Mouse (Mus musculus) embryonic stem cell, embryonic (primary cell): ENCODE measurements around the gene Pgpep1.

Experiments used
- CTCF ChIA-PET, 4 experiments: fragments of 300-600 bp in 2 of 4; fragments of 350-600 bp in 2 of 4; sonication (Branson Sonifier 250); formaldehyde crosslinking; loops; one replicate each; lab custom pipeline; 2022; ENCODE audit warnings: inconsistent platforms in 2 of 4; lab: Charles Lee
- POLR2A ChIA-PET, 4 experiments: fragments of 300-600 bp in 2 of 4; fragments of 350-600 bp in 2 of 4; sonication (Branson Sonifier 250); formaldehyde crosslinking; loops; one replicate each; lab custom pipeline; 2022; ENCODE audit warnings: antibody characterized with exemption in 4 of 4, inconsistent platforms in 1 of 4; lab: Charles Lee

Pgpep1 gene

GRCm38 (mm10) chr8:70658897-70659603 lies 1.1 kb downstream of the Pgpep1 start:
- ChIA-PET CTCF (interaction anchor here in 3 of 4 experiments (0.6 to 2.8 kb wide), 16 partner anchors 8 to 198 kb away, joined by 3 to 17 read pairs (median 4); partner anchors contain the start of genes Arrdc2 (in 1 of the 3) and Lsm4 (in 1 of the 3)), POLR2A (interaction anchor here in 3 of 4 experiments (0.6 to 27.2 kb wide), 90 partner anchors 9 to 944 kb away, joined by 3 to 1017 read pairs (median 5); partner anchors contain the start of genes Jund (in 3 of the 3), Lsm4 (in 3 of the 3), Gm3336 (in 2 of the 3) and Lrrc25 (in 2 of the 3))

GRCm38 (mm10) chr8:70657739-70658138 lies 2.4 kb downstream of the Pgpep1 start:
- ChIA-PET CTCF (interaction anchor here in 2 of 4 experiments (0.7 to 21.5 kb wide), 5 partner anchors 14 to 75 kb away, joined by 3 to 206 read pairs (median 5); partner anchors contain the start of gene Lsm4 (in 1 of the 2)), POLR2A (interaction anchor here in 3 of 4 experiments (0.6 to 27.2 kb wide), 20 partner anchors 9 to 181 kb away, joined by 3 to 1017 read pairs (median 10); partner anchors contain the start of genes Jund (in 3 of the 3), Lsm4 (in 3 of the 3), Gdf15 (in 2 of the 3) and Ssbp4 (in 2 of the 3))

- ChIA-PET CTCF (interaction anchor here in 3 of 4 experiments (0.7 to 21.5 kb wide), 7 partner anchors 14 to 76 kb away, joined by 3 to 206 read pairs (median 4); partner anchors contain the start of gene Lsm4 (in 1 of the 3)), POLR2A (interaction anchor here in 3 of 4 experiments (1.0 to 27.2 kb wide), 21 partner anchors 9 to 182 kb away, joined by 3 to 1017 read pairs (median 6); partner anchors contain the start of genes Jund (in 3 of the 3), Lsm4 (in 3 of the 3), Gdf15 (in 2 of the 3) and Arrdc2 (in 1 of the 3))
Observed at GRCm38 (mm10) chr8:70657214-70657613, 3.0 kb downstream of the Pgpep1 start.

GRCm38 (mm10) chr8:70656193-70656790 lies 3.9 kb downstream of the Pgpep1 start:
- CTCF ChIA-PET = interaction anchor here in 3 of 4 experiments (0.6 to 21.5 kb wide), 5 partner anchors 10 to 46 kb away, joined by 3 to 206 read pairs (median 12); no protein-coding TSS in a partner anchor

GRCm38 (mm10) chr8:70655469-70655868 lies 4.7 kb downstream of the Pgpep1 start:
- ChIA-PET POLR2A (interaction anchor here in 3 of 4 experiments (0.9 to 27.2 kb wide), 11 partner anchors 7 to 137 kb away, joined by 3 to 1017 read pairs (median 38); partner anchors contain the start of genes Jund (in 2 of the 3), Lsm4 (in 2 of the 3) and Gdf15 (in 1 of the 3)), CTCF (interaction anchor here in 1 of 4 experiments (1.0 to 21.5 kb wide), 3 partner anchors 11 to 44 kb away, joined by 4 to 206 read pairs (median 7); no protein-coding TSS in a partner anchor)

More at GRCm38 (mm10) chr8:70656193-70656790, 3.9 kb downstream of the Pgpep1 start:
- POLR2A ChIA-PET = interaction anchor here (0.5 to 27.2 kb wide), 20 partner anchors 8 to 183 kb away, joined by 3 to 1017 read pairs (median 9); partner anchors contain the start of genes Jund (in 3 of the 4), Lsm4 (in 3 of the 4), Arrdc2 (in 1 of the 4) and Gdf15 (in 1 of the 4)

DNA sequence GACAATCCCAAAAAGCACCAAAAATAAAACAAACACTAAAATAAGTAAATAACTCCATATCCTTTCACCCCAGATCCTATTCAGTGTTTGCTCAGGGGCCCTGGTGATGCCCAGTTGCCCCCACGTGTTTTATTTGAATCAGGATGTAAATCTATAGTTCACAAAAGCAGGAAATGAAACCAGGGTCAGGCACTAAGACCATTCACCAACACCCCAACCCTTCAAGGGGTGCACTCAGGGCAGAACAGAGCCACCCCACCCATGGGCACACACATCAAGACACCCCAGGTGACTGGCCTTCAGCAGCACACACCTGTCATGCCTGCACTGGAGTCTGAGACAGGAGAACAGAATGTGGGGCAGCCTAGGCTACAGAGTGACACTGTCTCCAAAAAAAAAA lies 6.1 kb downstream of the Pgpep1 start:
- CTCF ChIA-PET = interaction anchor here in 2 of 4 experiments (0.6 to 21.5 kb wide), 6 partner anchors 11 to 42 kb away, joined by 5 to 206 read pairs (median 6); partner anchors contain the start of gene Lsm4 (in 1 of the 2)
- POLR2A ChIA-PET = interaction anchor here (0.6 to 27.2 kb wide), 18 partner anchors 13 to 1483 kb away, joined by 3 to 1017 read pairs (median 4); partner anchors contain the start of genes Jund (in 2 of the 4), Lsm4 (in 2 of the 4), Ssbp4 (in 2 of the 4) and Gdf15 (in 1 of the 4)

- ChIA-PET CTCF (interaction anchor here (0.5 to 21.5 kb wide), 11 partner anchors 10 to 367 kb away, joined by 3 to 206 read pairs (median 5); partner anchors contain the start of gene Lsm4 (in 1 of the 4)), POLR2A (interaction anchor here (0.6 to 27.2 kb wide), 13 partner anchors 15 to 920 kb away, joined by 3 to 1017 read pairs (median 6); partner anchors contain the start of genes Gdf15 (in 2 of the 4), Jund (in 2 of the 4), Lsm4 (in 2 of the 4) and Ssbp4 (in 2 of the 4))
Observed at GRCm38 (mm10) chr8:70653226-70653625, 7.0 kb downstream of the Pgpep1 start.

- CTCF ChIA-PET = interaction anchor here (0.5 to 21.5 kb wide), 24 partner anchors 9 to 1035 kb away, joined by 3 to 206 read pairs (median 4); partner anchors contain the start of genes Lsm4 (in 2 of the 4) and Pgpep1 (in 1 of the 4)
- POLR2A ChIA-PET = interaction anchor here (0.6 to 32.6 kb wide), 65 partner anchors 3 to 716 kb away, joined by 3 to 1017 read pairs (median 5); partner anchors contain the start of genes Arrdc2 (in 3 of the 4), Gdf15 (in 3 of the 4), Jund (in 3 of the 4) and Lsm4 (in 3 of the 4)
Observed at GRCm38 (mm10) chr8:70650351-70650750, 9.8 kb downstream of the Pgpep1 start.

DNA sequence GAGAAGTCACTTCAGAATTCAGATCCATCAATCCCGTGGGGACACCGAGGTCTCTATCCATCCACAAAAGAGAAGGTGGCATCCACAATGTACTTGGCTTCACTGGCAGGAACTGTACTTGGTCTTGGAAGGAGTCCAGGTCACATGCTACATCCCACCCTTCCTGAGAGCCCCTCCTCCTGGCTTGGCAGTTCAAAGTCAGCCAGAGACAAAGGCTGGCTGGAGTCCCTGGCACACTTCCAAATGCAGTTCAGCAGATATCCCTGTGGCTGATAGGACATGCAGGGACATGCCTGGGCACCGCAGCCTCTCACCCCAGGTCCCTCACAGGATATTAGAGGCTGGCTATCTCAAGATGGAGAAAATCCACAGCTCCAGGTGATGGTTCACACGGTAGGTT lies 10.9 kb downstream of the Pgpep1 start:
- ChIA-PET CTCF (interaction anchor here in 2 of 4 experiments (0.6 to 21.5 kb wide), 9 partner anchors 18 to 241 kb away, joined by 3 to 206 read pairs (median 5); partner anchors contain the start of genes Lsm4 (in 1 of the 2) and Ssbp4 (in 1 of the 2)), POLR2A (interaction anchor here in 3 of 4 experiments (0.6 to 32.6 kb wide), 45 partner anchors 2 to 717 kb away, joined by 3 to 1017 read pairs (median 6); partner anchors contain the start of genes Gdf15 (in 3 of the 3), Jund (in 3 of the 3), Lsm4 (in 3 of the 3) and Pgpep1 (in 3 of the 3))

- ChIA-PET CTCF (interaction anchor here in 2 of 4 experiments (0.6 to 21.5 kb wide), 7 partner anchors 19 to 241 kb away, joined by 3 to 206 read pairs (median 6); partner anchors contain the start of gene Ssbp4 (in 1 of the 2)), POLR2A (interaction anchor here in 3 of 4 experiments (0.6 to 32.6 kb wide), 45 partner anchors 1 to 576 kb away, joined by 3 to 1017 read pairs (median 7); partner anchors contain the start of genes Gdf15 (in 3 of the 3), Jund (in 3 of the 3), Lsm4 (in 3 of the 3) and Pgpep1 (in 3 of the 3))
Observed at GRCm38 (mm10) chr8:70648921-70649320, 11.3 kb downstream of the Pgpep1 start.

DNA sequence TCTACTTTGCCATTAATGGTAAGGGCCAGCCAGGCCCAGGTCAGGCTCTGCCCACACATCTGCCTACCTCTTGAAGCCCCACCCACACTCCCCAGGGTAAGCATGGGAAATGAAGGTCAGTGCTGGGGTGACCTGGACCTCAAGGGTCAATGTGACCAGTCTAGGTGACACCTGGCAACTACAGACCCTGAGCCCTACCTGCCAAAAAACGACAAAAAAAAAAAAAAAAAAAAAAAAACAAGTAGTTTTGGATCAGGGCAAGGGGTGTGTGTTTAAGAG lies 12.1 kb downstream of the Pgpep1 start:
- CTCF ChIA-PET = interaction anchor here in 3 of 4 experiments (0.6 to 21.5 kb wide), 9 partner anchors 9 to 243 kb away, joined by 3 to 206 read pairs (median 6); partner anchors contain the start of gene Ssbp4 (in 1 of the 3)
- POLR2A ChIA-PET = interaction anchor here (0.6 to 32.6 kb wide), 43 partner anchors 1 to 710 kb away, joined by 3 to 1017 read pairs (median 7); partner anchors contain the start of genes Gdf15 (in 3 of the 4), Jund (in 3 of the 4), Lsm4 (in 3 of the 4) and Pgpep1 (in 3 of the 4)

DNA sequence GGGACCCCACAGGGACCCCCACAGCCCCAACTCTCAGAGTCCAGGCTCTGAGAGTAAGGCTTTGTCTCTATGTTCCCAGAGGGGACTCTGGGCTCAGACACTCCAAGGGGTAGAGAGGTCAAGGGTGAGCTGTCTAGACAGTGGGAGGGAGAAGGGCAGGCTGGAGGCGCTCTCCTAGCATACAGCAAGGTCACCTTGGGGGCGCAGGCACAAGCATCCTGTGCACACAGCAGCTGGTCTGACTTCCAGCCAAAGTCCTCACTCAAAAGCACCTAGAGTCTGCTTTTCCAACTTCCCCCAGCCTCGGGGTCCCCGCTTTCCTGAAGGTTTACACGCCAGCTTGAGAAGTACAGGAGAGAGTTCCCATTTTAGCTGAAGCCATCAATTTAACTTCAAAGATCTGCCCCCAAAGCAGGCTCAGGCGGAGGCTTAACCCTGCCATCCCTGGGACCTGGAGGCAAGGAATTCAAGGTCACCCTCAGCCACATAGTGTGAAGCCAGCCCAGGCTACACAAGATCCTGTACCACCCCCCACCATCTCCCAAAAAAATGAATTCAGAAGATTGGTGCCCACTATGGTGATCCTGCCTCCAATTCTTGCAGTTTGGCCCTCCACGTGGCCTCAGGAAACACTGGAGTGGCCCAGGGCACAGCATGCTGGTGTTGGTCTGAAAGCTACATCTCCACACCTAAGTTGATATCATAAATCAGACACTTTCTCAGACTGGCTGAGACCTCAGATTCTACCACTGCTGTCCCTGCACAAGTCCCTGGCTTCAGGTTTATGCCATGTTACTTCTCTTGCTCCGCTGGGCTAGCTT lies 12.6 kb downstream of the Pgpep1 start:
- CTCF ChIA-PET = interaction anchor here (0.5 to 21.5 kb wide), 16 partner anchors 9 to 644 kb away, joined by 3 to 206 read pairs (median 4); partner anchors contain the start of gene Pgpep1 (in 1 of the 4)
- POLR2A ChIA-PET = interaction anchor here (0.6 to 32.6 kb wide), 60 partner anchors 0 to 1687 kb away, joined by 3 to 1017 read pairs (median 6); partner anchors contain the start of genes Gdf15 (in 3 of the 4), Jund (in 3 of the 4), Lsm4 (in 3 of the 4) and Pgpep1 (in 3 of the 4)

GRCm38 (mm10) chr8:70646775-70647174 lies 13.4 kb downstream of the Pgpep1 start:
- POLR2A ChIA-PET = interaction anchor here in 3 of 4 experiments (0.5 to 32.6 kb wide), 53 partner anchors 1 to 945 kb away, joined by 3 to 1017 read pairs (median 6); partner anchors contain the start of genes Arrdc2 (in 3 of the 3), Gdf15 (in 3 of the 3), Jund (in 3 of the 3) and Lsm4 (in 3 of the 3)
- CTCF ChIA-PET = interaction anchor here (0.6 to 21.5 kb wide), 15 partner anchors 8 to 498 kb away, joined by 3 to 206 read pairs (median 5); partner anchors contain the start of gene Pgpep1 (in 1 of the 4)

GRCm38 (mm10) chr8:70646369-70646768 lies 13.8 kb downstream of the Pgpep1 start:
- ChIA-PET CTCF (interaction anchor here (0.6 to 21.5 kb wide), 11 partner anchors 10 to 498 kb away, joined by 3 to 206 read pairs (median 7); no protein-coding TSS in a partner anchor), POLR2A (interaction anchor here in 3 of 4 experiments (0.5 to 32.6 kb wide), 47 partner anchors 1 to 945 kb away, joined by 3 to 1017 read pairs (median 7); partner anchors contain the start of genes Gdf15 (in 3 of the 3), Jund (in 3 of the 3), Lsm4 (in 3 of the 3) and Pgpep1 (in 3 of the 3))
